Mouse (Mus musculus) layer of hippocampus, postnatal 10 days (tissue): ENCODE measurements around the gene Zdhhc11. TPM values are rescaled to one million over a fixed set of nuclear protein-coding genes. Genes with fewer than 3 reads are reported as not detected.
"Not testable (repeated sequence)": the region's sequence is repeated elsewhere in the genome, so short reads cannot be mapped to it uniquely, and the experiment has no call there.

ENCODE experiments used
- DNase-seq, 2 experiments: peaks; one replicate each; pipeline ENCODE4 v3.0.0; 2021; ENCODE audit warnings: low spot score in 2 of 2
- total RNA-seq, 2 experiments: library from RNA; stranded (reverse); gene quantifications; 2 replicates each; pipeline ENCODE4 v1.2.3; 2021

Gene Zdhhc11
- total RNA-seq, 2 experiments from 2014 or later, result not detected

DNA sequence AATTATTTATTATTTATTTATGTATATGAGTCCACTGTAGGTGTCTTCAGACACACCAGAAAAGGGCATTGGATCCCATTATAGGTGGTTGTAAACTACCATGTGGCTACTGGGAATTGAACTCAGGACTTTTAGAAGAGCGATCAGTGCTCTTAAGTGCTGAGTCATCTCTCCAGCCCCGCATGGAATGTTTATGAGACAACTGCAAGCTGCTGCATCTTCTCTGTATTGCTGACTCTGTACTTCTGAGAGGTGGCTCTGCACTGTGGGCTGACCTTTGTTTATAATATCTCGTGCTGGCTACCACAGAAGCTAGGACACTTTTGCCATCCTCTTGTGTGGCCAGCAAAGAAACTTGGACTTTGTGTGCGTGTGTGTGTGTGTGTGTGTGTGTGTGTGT, 37.8 kb downstream of the Zdhhc11 start:
- DNase-seq, result no peak

DNA sequence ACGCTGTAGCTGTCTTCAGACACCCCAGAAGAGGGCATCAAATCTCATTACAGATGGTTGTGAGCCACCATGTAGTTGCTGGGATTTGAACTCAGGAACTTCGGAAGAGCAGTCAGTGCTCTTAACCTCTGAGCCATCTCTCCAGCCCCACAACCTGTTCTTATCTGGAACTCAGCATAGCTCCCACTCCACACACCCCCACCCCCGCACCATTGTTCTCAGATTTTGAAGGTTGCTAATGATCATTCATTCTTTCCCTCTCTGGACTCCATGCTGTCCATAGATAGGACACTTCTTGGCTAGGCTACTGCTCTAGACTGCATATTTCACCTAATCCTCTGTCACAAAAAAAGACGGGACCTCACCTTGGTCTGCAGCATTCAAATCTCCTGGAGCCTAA, 43.2 kb downstream of the Zdhhc11 start:
- not testable (repeated sequence) for DNase-seq

DNA sequence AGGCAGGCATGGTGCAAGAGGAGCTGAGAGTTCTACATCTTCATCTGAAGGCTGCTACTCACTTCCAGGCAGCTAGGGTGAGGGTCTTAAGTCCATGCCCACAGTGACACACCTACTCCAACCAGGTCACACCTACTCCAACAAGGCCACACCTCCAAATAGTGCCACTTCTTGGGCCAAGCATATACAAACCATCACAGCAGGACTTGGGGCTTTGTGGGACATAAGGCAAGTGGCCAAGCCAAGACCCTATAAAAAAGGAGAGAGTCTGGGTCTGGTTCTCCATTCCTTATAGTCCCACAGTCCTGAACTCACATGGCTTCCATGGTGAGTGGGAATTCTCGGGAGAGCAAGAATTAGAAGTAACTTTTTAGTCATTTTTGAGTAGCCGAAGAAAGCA, 44.6 kb downstream of the Zdhhc11 start:
- not testable (repeated sequence) for DNase-seq

DNA sequence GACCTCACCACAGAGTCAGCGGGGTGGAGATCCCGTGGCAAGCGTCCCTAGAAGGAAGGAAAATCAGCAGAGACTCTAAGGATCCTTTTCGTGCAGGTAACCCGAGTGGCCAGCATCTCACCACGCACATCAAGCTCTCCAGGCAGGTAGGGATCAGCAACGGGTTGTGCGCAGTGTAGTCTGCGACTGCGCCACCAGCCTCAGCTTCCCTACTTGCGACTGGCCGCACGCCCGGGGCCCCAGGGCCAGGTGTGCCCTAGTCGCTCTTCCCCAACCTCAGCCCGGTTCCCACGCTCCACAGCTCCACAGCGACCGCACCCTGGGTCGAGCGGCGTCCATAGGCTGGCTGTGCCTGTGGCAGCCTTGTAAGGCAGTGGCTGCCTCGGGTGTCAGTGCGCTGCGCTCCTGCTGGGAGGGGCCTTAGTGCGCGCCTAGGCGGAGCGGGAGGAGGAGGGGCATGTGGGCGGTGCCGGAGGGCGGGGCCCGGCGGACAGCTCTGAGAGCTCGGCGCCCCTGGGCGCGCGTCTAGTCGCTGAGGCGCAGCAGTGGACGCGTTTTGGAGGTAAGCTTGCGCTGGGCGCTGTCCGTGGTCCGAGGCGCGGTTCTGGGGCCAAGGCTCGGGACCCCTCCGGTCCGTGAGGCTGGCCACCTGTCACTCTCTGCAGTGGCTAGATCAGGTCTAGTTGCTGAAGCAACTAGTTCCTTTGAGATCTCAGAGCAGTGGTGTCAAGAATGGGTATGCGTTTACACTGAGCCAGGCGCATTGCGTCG, 45.5 kb downstream of the Zdhhc11 start, which contains the start of gene Tppp:
TSS of gene Tppp (plus strand) at position 460 of the 771 bp plus-strand sequence.
- peak; percentile 86 to 92 for DNase-seq

DNA sequence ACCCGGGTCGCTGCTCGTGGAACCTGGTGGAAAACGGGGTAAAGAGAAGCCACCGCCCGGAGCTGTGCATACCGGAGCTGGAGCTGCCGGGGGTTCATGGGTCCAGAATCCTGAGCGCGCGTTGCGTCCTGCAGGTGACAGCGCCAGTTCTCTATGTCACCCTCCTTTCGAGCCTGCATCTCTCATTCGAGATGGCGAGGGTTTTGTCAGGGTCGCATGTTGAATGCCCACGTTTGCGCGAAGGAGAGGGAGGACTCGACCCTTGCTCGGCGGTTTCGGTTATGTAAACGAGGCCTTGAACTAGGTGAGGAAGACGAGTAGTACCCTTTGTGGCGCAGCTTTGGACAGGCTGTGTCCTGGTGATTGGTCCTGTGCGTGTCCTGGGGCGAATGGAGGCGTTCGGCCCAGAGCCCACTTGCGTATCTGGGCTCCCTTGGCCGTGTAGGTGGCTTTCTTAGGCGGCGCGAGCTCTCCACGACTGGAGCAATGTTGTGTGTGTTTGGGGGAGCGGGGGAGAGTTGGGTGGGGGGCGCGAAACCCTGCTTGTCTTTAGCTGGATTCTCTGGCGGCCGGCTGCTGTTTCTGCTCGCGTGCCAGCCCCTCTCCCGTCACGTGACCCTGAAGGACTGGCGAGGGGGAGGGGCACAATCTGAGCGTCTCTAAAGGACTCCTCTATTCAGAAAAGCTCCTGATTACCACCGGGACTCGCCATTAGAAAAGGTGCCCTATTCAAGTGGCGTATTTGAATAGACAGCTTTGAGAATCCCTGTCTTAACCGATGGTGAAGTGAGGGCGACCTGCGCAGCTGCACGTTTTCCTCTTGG, 46.4 kb downstream of the Zdhhc11 start:
- peak; percentile 78 to 80 for DNase-seq

DNA sequence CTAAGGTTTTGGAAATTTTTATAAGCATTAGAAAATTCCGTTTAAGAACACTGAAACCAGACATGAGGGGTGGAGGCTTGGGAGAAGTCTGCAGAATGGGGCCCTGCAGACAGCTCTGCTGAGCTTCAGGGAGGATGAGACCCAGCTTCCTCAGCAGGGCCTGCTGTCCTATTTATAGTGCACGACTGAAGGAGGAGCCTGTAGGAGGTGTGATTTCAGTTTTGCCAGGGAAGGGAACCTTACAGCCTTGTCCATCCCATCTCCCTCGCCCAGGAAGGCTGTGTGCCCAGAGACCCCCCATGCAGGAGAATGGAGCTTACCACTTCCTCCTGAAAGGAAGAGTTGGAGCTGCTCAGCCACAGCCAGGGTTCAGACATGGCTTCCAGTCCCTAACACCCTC, 47.0 kb downstream of the Zdhhc11 start:
- DNase-seq, result peak in 1 of 2 experiments; percentile 25

DNA sequence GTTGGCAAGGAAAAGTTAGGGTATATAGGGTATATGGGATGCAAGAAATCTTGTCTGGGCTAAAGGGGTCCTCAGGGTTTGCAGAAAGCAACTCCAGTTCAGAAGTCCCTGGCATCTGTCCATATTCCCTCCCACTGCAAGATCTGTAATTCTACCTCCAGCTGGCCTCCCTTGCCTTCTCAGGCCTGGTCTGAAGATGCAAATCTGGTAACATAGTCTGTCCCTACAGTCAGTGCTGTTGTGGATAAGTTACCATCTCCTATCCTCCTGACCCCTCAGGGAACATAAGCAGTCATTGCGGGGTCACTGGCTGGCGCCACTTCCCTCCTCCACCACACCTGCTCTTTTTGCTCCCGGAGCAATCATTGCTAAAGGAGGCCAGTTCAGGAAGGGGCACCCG, 52.3 kb downstream of the Zdhhc11 start:
- no peak for DNase-seq

DNA sequence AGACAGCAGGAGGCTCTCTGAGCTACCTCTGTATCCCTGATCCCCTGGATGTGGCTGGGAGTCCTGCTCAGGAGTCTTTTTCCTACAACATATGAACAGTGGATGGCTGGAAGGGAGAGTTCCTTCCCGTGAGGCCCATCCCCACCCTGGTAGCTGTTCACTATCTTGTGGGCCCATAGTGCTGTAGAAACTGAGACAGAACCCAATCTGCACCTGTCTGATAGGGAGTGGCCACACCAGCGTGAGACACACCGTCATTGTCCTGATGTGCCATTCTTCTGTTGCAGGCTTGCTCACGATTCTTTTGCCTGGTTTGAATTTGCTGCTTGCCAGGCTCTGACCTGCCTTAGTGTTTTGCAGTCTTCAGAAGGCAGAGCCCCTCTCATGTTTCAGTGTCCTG, 53.8 kb downstream of the Zdhhc11 start:
- DNase-seq, result no peak

DNA sequence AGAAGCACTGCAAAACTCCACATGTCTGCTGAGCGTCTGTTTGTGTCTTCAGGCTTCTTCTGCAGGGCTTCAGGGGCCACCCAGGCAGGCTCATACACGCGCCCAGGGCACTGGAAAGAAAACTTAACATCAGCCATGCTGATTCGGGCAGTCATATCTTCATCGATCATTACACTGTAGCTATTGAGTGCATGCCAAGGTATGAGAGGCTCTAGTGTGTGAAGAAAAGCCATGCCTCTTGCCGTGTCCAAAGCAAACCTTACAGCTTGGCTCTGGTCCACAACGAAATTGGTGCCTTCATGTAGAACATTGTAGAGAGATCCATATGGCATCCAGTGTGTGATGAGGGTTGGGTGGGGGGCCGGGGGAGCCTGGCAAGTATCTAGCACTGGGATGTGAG, 55.4 kb downstream of the Zdhhc11 start:
- not testable (repeated sequence) for DNase-seq

DNA sequence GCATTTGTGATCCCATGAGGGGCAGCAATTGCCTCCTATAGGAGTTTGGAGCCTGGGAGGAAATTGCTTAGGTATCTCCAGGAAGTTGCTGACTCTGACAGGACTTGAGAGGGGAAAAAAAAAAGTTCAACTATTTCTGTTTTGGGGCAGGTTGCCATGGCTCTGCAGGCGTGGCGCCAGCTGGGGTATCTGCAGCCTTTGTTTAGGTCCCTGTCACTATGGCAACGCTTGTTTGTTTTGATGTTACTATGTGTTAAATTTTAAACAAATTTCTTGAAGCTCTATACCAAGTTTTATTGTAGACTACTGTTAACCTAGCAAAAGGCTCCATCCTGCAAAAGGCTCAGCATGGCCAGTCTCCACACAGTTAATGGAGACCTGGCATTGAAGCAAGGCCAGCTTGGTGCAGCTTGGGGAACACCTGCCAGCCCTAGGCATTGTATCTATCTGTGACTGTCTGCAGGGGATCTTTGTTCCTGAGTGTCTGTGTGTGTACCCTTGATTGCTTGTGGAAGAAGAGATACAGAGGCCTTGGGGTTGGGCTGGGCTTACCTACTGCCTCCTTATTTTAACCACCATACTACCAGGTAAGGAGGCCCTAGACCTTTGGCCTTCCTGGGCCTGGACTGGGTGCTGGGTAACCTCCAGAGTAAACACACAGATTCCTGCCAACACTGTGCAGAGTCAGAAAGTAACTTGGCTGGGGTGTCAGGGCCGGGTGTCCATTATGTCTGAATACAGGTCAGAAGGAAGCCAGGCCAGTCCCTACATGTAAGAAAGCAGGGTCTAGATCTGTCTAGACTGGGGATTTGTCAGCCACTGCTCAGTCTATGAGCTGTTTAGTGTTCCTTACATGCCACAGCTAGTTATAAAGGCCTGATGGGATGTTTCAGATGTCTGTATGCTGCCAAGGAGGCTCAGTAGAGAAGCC, 61.8 kb downstream of the Zdhhc11 start:
- DNase-seq, result peak; percentile 25 to 54

DNA sequence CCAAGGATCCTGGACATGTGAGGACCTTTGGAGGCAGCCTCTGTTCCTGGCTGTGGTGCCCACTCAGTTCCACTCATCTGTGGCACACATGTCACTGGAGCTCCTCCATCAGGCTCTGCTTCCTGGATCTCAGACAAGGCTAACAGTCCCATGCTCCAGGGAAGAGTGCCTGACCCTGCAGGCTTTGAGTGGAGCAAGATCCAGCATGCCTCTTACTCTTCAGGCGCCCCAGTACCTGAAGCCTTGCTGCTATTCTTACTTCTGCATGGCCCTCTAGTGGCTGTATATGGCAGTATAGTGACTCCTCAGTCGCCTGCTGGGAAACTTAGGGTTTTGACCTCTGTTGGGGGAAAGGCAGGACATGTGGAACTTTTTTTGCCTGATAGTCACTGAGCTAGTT, 62.6 kb downstream of the Zdhhc11 start:
- peak; percentile 25 to 48 for DNase-seq

DNA sequence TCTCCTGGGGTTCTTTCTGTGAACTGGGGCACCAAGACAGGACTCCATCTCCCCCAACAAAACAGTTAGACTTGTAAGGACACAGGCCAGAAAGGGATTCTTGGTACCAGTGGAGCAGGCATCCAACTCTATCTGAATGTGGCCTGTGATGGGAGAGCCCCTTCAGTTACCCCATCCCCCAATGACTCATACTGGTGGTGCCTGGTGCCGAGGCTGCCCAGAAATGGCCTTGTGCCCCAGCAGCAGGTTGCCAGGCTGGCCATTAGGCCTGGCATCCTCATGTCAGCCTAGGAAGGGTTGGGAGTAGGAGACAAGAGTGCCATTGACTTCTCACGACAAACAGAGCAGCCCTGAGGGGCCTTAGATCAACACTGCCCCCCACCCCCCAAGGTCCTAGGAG, 64.5 kb downstream of the Zdhhc11 start:
- no peak for DNase-seq

DNA sequence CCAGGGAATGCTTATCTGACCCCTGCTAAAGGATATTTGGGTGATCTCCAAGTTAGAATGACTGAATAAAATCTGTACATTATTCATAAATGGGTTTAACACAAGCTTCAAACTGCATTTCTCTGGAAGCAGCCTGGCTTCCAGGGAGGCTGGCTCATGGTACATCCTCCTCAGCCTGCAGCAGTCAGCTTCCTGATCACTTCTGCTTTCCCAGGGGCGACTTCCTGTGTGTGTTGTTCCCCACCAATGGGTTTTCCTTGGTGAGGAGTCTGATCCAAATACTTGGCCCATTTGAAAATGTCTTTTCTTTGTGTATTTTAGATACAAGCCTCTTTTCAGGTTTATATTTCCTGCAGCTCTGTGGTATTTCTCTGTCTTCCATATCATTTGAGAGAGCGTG, 65.4 kb downstream of the Zdhhc11 start:
- DNase-seq, result no peak

DNA sequence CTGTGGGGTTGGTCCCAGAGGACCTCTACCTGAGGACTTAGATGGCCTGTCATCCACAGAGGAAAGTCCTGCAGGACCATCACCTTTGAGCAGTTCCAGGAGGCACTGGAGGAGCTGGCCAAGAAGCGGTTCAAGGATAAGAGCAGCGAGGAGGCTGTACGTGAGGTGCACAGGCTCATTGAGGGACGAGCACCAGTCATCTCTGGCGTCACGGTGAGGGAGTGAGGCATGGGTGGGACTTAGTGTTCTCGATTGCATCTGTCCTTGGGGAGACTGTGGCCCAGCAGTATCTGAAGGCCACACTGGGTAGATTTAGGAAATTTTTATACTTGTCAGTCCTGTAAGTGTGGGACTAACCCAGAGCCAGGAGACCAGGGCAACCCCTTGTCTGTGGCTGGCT, 67.0 kb downstream of the Zdhhc11 start:
- DNase-seq, result no peak

DNA sequence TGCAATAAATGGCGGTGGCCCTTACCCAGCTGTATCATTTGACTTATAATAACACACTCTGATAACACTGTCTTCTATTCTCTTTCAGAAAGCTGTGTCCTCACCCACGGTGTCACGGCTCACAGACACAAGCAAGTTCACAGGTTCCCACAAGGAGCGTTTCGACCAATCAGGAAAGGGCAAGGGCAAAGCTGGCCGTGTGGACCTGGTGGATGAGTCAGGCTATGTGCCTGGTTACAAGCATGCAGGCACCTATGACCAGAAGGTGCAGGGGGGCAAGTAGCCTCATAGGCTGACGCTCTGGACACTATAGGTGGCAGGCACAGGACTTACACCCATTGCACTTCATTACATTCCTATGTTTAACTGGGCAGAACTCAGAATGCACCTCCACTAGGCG, 67.5 kb downstream of the Zdhhc11 start:
- no peak for DNase-seq

DNA sequence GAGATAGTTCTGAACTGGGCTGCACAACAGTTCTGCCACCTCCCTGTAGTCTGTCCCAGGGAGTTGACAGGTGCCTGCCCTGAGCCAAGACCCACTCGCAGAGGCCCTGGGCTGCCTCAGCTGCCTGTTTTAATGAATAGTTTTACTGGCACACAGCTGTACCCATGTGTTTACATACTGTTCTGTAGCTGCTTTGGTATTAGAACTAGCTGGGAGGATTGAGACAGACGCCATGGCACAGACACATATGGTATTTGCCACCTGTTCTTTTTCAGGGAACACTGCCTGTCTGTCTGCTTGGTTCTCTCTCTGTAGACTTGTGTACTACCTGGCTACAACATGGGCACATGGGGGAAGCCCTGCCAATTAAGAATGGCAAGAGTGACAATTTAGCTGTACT, 71.1 kb downstream of the Zdhhc11 start:
- no peak for DNase-seq

DNA sequence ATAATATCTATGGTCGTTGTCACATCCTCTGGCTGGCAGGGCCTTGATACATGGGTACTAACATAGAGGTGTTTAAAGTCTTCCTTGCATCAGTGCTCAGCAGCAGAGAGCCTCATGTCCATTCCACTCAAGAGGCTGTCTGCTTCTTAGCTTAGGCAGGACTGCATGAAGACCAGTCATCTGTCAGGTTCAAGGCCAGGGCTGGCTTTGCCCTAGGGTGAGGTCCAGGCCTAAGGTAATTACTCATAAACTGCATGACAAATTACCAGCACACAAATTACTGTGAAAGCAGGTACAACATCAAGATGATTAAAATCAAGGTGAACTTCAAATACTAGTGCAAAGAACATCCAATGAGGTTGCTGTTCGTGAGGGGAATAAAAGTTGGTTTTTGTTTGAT, 72.1 kb downstream of the Zdhhc11 start:
- DNase-seq, result no peak

DNA sequence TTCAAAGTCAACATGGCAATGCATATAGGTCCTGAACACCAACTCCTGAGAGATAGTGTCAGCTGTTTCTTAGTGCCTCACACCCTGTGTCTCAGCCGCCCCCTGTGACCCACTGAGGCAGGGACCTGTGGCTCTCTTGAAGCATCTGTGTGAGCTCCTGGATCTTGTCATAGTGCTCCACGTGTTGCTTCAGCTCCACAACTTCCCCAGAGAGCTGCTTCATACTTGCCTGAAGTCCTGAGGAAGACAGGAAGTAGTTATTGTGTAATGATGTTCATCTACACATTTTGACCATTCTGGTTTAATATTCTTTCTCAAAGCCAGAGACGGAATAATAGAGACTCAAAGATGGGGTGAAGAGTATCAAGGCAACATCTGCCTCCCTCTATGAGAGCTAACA, 76.3 kb downstream of the Zdhhc11 start:
- DNase-seq, result no peak
